Mouse (Mus musculus): ENCODE measurements around the gene Pmpca.

Pmpca gene

GRCm38 (mm10) chr2:26429851-26430250, 40.7 kb downstream of the Pmpca start:
- no peak for DNase-seq (ENCODE audit: low read depth, low spot score)

- DNase-seq (ENCODE audit: low read depth, low spot score): no peak
These were observed 45.8 kb downstream of the Pmpca start for GRCm38 (mm10) chr2:26434791-26435572.

GRCm38 (mm10) chr2:26437221-26437620, 48.1 kb downstream of the Pmpca start:
- DNase-seq (ENCODE audit: low read depth, low spot score): no peak

GRCm38 (mm10) chr2:26438373-26438772, 49.2 kb downstream of the Pmpca start:
- DNase-seq (ENCODE audit: low read depth, low spot score): no peak

- no peak for DNase-seq (ENCODE audit: low read depth, low spot score)
These were observed 50.5 kb downstream of the Pmpca start for GRCm38 (mm10) chr2:26439671-26440070.

- no peak for DNase-seq (ENCODE audit: low read depth, low spot score)
These were observed 52.1 kb downstream of the Pmpca start for GRCm38 (mm10) chr2:26441261-26441660.

GRCm38 (mm10) chr2:26441688-26442087, 52.5 kb downstream of the Pmpca start:
- no peak for DNase-seq (ENCODE audit: low read depth, low spot score)

GRCm38 (mm10) chr2:26442843-26443242, 53.7 kb downstream of the Pmpca start:
- DNase-seq (ENCODE audit: low read depth, low spot score): no peak

GRCm38 (mm10) chr2:26443876-26444275, 54.7 kb downstream of the Pmpca start:
- DNase-seq (ENCODE audit: low read depth, low spot score): no peak

GRCm38 (mm10) chr2:26444368-26444767, 55.2 kb downstream of the Pmpca start:
- no peak for DNase-seq (ENCODE audit: low read depth, low spot score)

GRCm38 (mm10) chr2:26444946-26445665, 56.0 kb downstream of the Pmpca start, which contains the start of gene Sec16a:
Gene Sec16a, minus strand, starts transcription at chr2:26445216.
- DNase-seq (ENCODE audit: low read depth, low spot score): peak; percentile 100

- DNase-seq (ENCODE audit: low read depth, low spot score): no peak
These were observed 56.7 kb downstream of the Pmpca start for GRCm38 (mm10) chr2:26445666-26446445.

- no peak for DNase-seq (ENCODE audit: low read depth, low spot score)
These were observed 57.5 kb downstream of the Pmpca start for GRCm38 (mm10) chr2:26446671-26447070.
